Mouse (Mus musculus) liver, postnatal 0 days (tissue): ENCODE measurements around the gene Lipa. TPM values are rescaled to one million over a fixed set of nuclear protein-coding genes. Genes with fewer than 3 reads are reported as not detected.
A peak's percentile ranks its signal among the peaks of the same experiment; 100 is the strongest.

Experiments
- ATAC-seq: fragments of 200-750 bp; cut with Nextera tagmentation; 2 replicates; pipeline ENCODE4 v1.8.0; 2017; ENCODE audit warnings: mild to moderate bottlenecking, moderate library complexity
- DNase-seq: peaks from one replicate; pipeline ENCODE4 v3.0.0-alpha.2; 2016
- H3K27ac ChIP-seq: fragments of 300-500 bp; sonication (generic); 2 replicates; pipeline ENCODE4 v1.5.1; 2014; ENCODE audit warnings: antibody characterized with exemption, moderate library complexity, mild to moderate bottlenecking, low read depth
- H3K27me3 ChIP-seq: fragments of 300-500 bp; sonication (generic); 2 replicates; pipeline ENCODE4 v1.6.1; 2014; ENCODE audit warnings: low read length, control low read depth, mixed read lengths; ENCODE audit not compliant: insufficient read depth
- H3K36me3 ChIP-seq: fragments of 300-500 bp; sonication (generic); replicated peaks from 2 replicates; pipeline ENCODE4 v1.6.1; 2014; ENCODE audit warnings: mild to moderate bottlenecking, control low read depth, low read length, moderate library complexity, mixed read lengths; ENCODE audit not compliant: insufficient read depth
- H3K4me1 ChIP-seq: fragments of 300-500 bp; sonication (generic); 2 replicates; pipeline ENCODE4 v1.6.1; 2014; ENCODE audit warnings: antibody characterized with exemption, mild to moderate bottlenecking, control low read depth; ENCODE audit not compliant: insufficient read depth
- H3K4me2 ChIP-seq: fragments of 300-500 bp; sonication (generic); 2 replicates; pipeline ENCODE4 v1.6.1; 2014; ENCODE audit warnings: low read depth, mild to moderate bottlenecking, low read length, moderate library complexity, mixed read lengths
- H3K4me3 ChIP-seq: fragments of 300-500 bp; sonication (generic); 2 replicates; pipeline ENCODE4 v1.5.1; 2014; ENCODE audit warnings: low read depth, low read length
- H3K9ac ChIP-seq: fragments of 300-500 bp; sonication (generic); replicated peaks from 2 replicates; pipeline ENCODE4 v1.6.1; 2014; ENCODE audit warnings: mild to moderate bottlenecking, moderate library complexity
- H3K9me3 ChIP-seq: fragments of 300-500 bp; sonication (generic); 2 replicates; pipeline ENCODE4 v1.6.1; 2016; ENCODE audit warnings: mild to moderate bottlenecking, control low read depth, low read length, mixed read lengths
- CTCF ChIP-seq: sonication (generic); IDR thresholded peaks from 2 replicates; pipeline ENCODE4 v1.5.1; 2016; ENCODE audit warnings: antibody characterized with exemption, low read depth
- EP300 ChIP-seq: IDR thresholded peaks from 2 replicates; pipeline ENCODE4 v1.6.1; 2016; ENCODE audit warnings: antibody characterized with exemption, low read depth, mild to moderate bottlenecking
- WGBS: fragments of 180-500 bp; shearing (Covaris S2); extraction: QIAGEN DNeasy Blood & Tissue Kit; methylation state at CpG from one replicate; pipeline ENCODE4 v1.1.7; 2014; ENCODE audit not compliant: insufficient replicate concordance; 5-methylcytosine and 5-hydroxymethylcytosine counted together
- polyA plus RNA-seq: library from polyadenylated mRNA; unstranded; fragments of >200 nt; fragmentation: Nextera tagmentation; extraction: Ambion mirVana; gene quantifications from 2 replicates; pipeline ENCODE4 v1.2.1, GENCODE M21; 2015

Gene Lipa
- polyA plus RNA-seq, 1 experiment from 2014 or later, result 139 TPM

DNA sequence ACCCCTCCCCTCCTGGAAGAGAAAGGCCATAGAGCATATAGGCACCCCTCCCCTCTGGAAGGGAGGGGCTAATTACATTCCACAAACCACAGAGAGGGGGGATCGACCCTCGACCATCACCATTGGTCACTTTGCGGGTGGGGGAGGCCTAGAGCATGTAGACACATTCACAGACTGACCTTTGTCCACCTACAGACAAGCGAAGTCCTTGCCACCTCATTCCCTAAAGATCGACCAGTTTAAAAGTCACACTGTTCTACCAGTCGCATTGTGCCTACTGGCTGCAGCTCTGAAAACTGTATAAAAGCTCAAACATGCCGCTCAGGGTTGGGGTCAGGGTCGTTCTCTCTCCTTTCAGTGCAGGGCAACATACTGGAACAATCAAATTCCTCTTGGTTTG, 15.7 kb downstream of the Lipa start:
- TF ChIP-seq CTCF (no peak), EP300 (peak; percentile 69)
- Histone ChIP-seq H3K4me3 (no peak overlapping the region), H3K9me3 (no peaks in the 10 kb centered on the region), H3K4me1 (peaks cover 9% of the 10 kb centered on the region), H3K9ac (no peak overlapping the region), H3K27me3 (no peaks in the 10 kb centered on the region), H3K4me2 (peak overlapping the region; percentile 33), H3K27ac (peak overlapping the region; percentile 82), H3K36me3 (peaks cover 13% of the 10 kb centered on the region)
- DNase-seq, result peak; percentile 61
- peak; percentile 93 for ATAC-seq
- 54% methylated on average over 8 of the region's 8 CpGs for WGBS

DNA sequence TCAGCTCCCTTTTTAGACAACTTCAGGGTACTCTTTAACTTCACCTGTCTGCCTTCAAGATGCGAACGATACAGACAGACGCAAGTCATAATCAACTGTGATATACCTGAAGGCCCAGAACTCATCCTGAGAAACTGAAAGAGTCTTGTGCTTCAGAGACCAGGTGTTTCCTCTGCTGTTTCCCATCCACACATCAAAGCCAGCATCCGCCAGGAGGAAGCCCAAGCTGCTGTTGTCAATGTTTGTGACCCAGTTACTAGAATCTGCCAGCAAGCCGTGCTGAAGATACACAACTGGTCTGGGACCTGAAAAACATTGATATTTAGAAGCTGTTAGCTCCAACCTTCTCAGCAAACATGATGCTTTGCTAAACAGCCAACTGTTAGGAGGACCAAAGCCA, 16.6 kb downstream of the Lipa start:
- H3K27ac ChIP-seq, result peak overlapping the region; percentile 82
- H3K4me1 ChIP-seq, result peaks cover under 1% of the 10 kb centered on the region
- H3K27me3 ChIP-seq, result no peaks in the 10 kb centered on the region
- H3K4me3 ChIP-seq, result no peak overlapping the region
- H3K9me3 ChIP-seq, result no peaks in the 10 kb centered on the region
- ATAC-seq, result no peak
- DNase-seq, result no peak
- no peak overlapping the region for H3K4me2 ChIP-seq
- H3K9ac ChIP-seq, result no peak overlapping the region
- TF ChIP-seq CTCF (no peak), EP300 (no peak)
- H3K36me3 ChIP-seq, result peaks cover 21% of the 10 kb centered on the region
- 58% methylated on average over 5 of the region's 5 CpGs for WGBS

DNA sequence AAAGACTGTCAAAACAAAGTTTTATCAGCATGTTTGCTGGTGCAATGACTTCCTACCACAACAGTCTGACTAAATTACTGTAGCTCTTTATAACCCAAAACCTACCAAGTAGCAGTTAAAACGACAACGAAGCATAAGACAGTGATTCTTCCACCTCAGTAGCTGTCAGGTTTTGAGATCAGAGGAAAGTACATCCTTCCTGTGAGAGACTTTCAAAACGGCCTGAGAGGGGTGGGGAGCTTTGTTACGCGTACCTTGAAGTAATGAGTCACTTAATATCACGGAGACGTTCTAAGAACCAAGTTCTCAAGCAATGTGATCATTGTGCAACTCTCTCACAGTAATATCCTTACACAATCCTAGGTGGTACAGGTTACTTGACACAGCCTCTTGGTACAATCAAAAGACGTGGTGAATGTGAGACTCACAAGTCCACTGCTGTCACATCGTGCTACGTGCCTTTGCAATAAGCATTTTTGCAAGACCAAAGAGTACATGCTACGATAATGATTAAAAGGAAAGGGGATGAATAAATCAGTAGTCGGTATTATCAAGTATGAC, 22.0 kb downstream of the Lipa start:
- Histone ChIP-seq H3K4me3 (no peak overlapping the region), H3K9me3 (no peaks in the 10 kb centered on the region), H3K9ac (no peak overlapping the region), H3K27ac (no peak overlapping the region), H3K36me3 (peaks cover 31% of the 10 kb centered on the region), H3K27me3 (no peaks in the 10 kb centered on the region), H3K4me1 (no peaks in the 10 kb centered on the region), H3K4me2 (no peak overlapping the region)
- TF ChIP-seq CTCF, result no peak
- 74% methylated on average over 12 of the region's 12 CpGs for WGBS
- ATAC-seq, result no peak
- DNase-seq, result no peak

DNA sequence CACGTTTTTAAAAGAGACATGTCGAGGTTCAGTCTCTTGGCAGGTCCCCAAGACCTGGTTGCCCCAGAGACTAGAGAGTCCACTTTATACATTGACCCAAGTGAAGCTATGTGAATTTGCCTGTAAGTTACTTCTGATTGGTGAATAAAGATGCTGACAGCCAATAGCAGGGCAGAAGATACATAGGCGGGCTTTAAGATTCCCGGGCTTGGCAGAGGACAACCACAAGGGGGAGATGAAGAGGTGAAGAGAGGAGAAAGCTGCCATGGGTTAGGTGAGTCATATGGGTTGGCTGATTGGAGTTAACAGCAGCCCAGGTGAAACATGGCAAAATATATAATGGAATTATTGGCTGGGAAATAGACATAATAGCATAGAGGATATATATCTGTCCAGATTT, 26.5 kb downstream of the Lipa start:
- H3K9ac ChIP-seq, result no peak overlapping the region
- WGBS, result 26% methylated on average over 4 of the region's 4 CpGs
- ATAC-seq (peak; percentile 85), DNase-seq (peak; percentile 75)
- peaks cover 2% of the 10 kb centered on the region; the same call in 1 of the 2 replicates for H3K4me1 ChIP-seq
- no peaks in the 10 kb centered on the region for H3K27me3 ChIP-seq
- H3K36me3 ChIP-seq, result peaks cover 19% of the 10 kb centered on the region
- no peaks in the 10 kb centered on the region for H3K9me3 ChIP-seq
- H3K4me2 ChIP-seq, result no peak overlapping the region
- H3K27ac ChIP-seq, result no peak overlapping the region
- no peak overlapping the region for H3K4me3 ChIP-seq
- TF ChIP-seq CTCF (peak; percentile 85), EP300 (no peak)

DNA sequence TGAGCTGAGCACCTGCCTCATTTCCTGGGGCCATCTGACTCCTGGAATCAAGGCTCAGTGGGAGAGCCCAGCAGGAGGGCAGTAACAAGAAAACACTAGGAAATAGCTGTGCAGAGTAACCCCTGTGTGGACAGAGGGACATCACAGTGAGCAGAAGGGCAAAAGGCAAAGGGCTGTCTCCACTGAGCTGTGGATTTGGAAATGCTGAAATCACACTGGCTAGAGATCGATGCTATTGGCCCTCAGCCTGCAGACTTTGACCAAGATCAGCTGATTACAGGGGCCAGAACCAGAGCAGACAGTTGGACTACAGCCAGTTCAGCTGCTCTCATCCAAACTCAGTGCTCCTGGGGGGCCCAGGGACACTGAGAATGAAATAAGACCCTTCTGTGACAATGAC, 30.9 kb downstream of the Lipa start:
- no peaks in the 10 kb centered on the region for H3K9me3 ChIP-seq
- peak; percentile 79 for TF ChIP-seq EP300
- TF ChIP-seq CTCF, result no peak
- H3K27me3 ChIP-seq, result no peaks in the 10 kb centered on the region
- peaks cover 4% of the 10 kb centered on the region; the same call in 1 of the 2 replicates for H3K4me1 ChIP-seq
- ATAC-seq (peak; percentile 94), DNase-seq (peak; percentile 82)
- no peak overlapping the region for H3K9ac ChIP-seq
- 61% methylated on average over 1 of the region's 1 CpGs for WGBS
- H3K4me2 ChIP-seq, result no peak overlapping the region
- H3K36me3 ChIP-seq, result peaks cover 26% of the 10 kb centered on the region
- H3K4me3 ChIP-seq, result no peak overlapping the region
- H3K27ac ChIP-seq, result peak overlapping the region; percentile 88

DNA sequence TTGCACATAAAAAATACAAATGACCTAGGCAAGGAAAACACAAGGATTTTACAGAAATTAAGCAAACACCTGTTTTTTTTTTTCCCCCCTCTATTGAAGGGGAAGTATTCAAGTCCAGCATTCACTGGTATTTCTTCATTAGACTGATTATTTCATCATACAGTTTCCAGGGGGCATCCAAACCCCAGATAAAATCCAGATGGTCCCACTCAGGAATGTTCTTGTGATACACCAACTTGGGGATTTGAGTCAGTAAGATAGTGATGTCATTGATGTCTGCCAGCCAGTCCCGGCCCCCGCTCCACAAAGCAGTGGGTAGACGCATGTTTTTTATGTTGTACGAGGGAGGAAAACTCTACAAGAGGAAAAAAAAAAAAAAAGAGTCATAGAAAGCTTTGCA, 33.4 kb downstream of the Lipa start:
- Histone ChIP-seq H3K27ac (no peak overlapping the region), H3K36me3 (peaks cover 20% of the 10 kb centered on the region), H3K4me3 (no peak overlapping the region), H3K27me3 (no peaks in the 10 kb centered on the region), H3K4me2 (no peak overlapping the region), H3K9ac (no peak overlapping the region), H3K9me3 (no peaks in the 10 kb centered on the region), H3K4me1 (peaks cover 4% of the 10 kb centered on the region; the same call in 1 of the 2 replicates)
- WGBS, result 83% methylated on average over 4 of the region's 4 CpGs
- ATAC-seq (no peak), DNase-seq (no peak)
- TF ChIP-seq EP300 (no peak), CTCF (no peak)
